ENCODE assay signal across 13 mouse cellular contexts in genomic region chr1:34613801-34614200, GRCm38 (mm10).
"Had no signal": no experiment of that assay in that cellular context is flagged by ENCODE, and none has a peak within 500 bp of the region (broad histone marks: within the 10 kb centered on the region; RNA-seq: fewer than 3 reads in every experiment).

No protein-coding gene starts in this region.

- DNase-seq: cerebellum, adult 8-10 months; cerebellum, adult 9-10 months; cerebellum, adult 9-11 months; cerebellum, postnatal 36 days; embryo, embryonic 11 days; forebrain, postnatal 0 days; gastrocnemius, adult 2 months; gastrocnemius, postnatal 10 days; gastrocnemius, postnatal 14 days; gastrocnemius, postnatal 25 days; gastrocnemius, postnatal 36 days; heart, adult 18-20 months; heart, adult 2 months had no signal
